Mouse (Mus musculus) ES-Bruce4 (cell line): Measurements from ENCODE around the gene Esyt1.

Experiments used
- CTCF ChIP-seq: IDR thresholded peaks from one replicate; pipeline ENCODE4 v1.8.1; 2011; ENCODE audit warnings: low read depth, low read length
- POLR2A ChIP-seq: IDR thresholded peaks from one replicate; pipeline ENCODE4 v1.8.1; 2011; ENCODE audit warnings: low read length; ENCODE audit not compliant: insufficient read depth

GRCm38 (mm10) chr10:128516677-128517076 lies 9.0 kb downstream of the Esyt1 start:
- TF ChIP-seq CTCF (no peak), POLR2A (no peak)
